27 mouse cellular contexts compared by ENCODE assay signal in genomic region chr9:96959469-96959868, GRCm38 (mm10). TPM values are rescaled to one million over a fixed set of nuclear protein-coding genes. Genes with fewer than 3 reads are reported as not detected.
DNase-seq lines count a peak whose midpoint lies in the region; ATAC-seq lines count a peak whose summit lies in the region.
"Had no signal": no experiment of that assay in that cellular context is flagged by ENCODE, and none has a peak within 500 bp of the region (broad histone marks: within the 10 kb centered on the region; RNA-seq: fewer than 3 reads in every experiment).

No protein-coding gene starts in this region.

- H3K27ac ChIP-seq in heart, embryonic 13.5 days (replicated peaks) = peak overlapping the region; percentile 97; the same call in 1 of the 2 replicates
- H3K27ac ChIP-seq in heart, embryonic 11.5 days (ENCODE audit: low read depth, low read length) = no peak overlapping the region
- peak overlapping the region; percentile 81 for H3K27ac ChIP-seq in kidney, embryonic 16.5 days (ENCODE audit: low read length)
- H3K27ac ChIP-seq: embryonic facial prominence, embryonic 13.5 days; forebrain, embryonic 13.5 days; hindbrain, embryonic 14.5 days; limb, embryonic 13.5 days; liver, embryonic 12.5 days; stomach, embryonic 15.5 days had no signal

- H3K4me3 ChIP-seq in heart, embryonic 13.5 days = no peak overlapping the region
- H3K4me3 ChIP-seq in heart, embryonic 11.5 days (ENCODE audit: low read depth, low read length) = no peak overlapping the region
- H3K4me3 ChIP-seq in kidney, embryonic 16.5 days (ENCODE audit: low read length) = no peak overlapping the region
- H3K4me3 ChIP-seq: embryonic facial prominence, embryonic 13.5 days; erythroblast, embryonic 14.5 days; forebrain, embryonic 13.5 days; limb, embryonic 13.5 days; liver, embryonic 12.5 days; megakaryocyte, embryonic 14.5 days; neural tube, embryonic 13.5 days; stomach, embryonic 15.5 days had no signal

- H3K4me1 ChIP-seq in heart, embryonic 13.5 days = peaks cover 94% of the 10 kb centered on the region
- peaks cover 71% of the 10 kb centered on the region for H3K4me1 ChIP-seq in heart, embryonic 11.5 days (ENCODE audit: control insufficient read depth, insufficient read depth, low read length)
- peaks cover 77% of the 10 kb centered on the region for H3K4me1 ChIP-seq in kidney, embryonic 16.5 days (ENCODE audit: insufficient read depth, low read length)
- H3K4me1 ChIP-seq: megakaryocyte, embryonic 14.5 days had no signal

- no peak for DNase-seq in kidney, postnatal 14 days
- peak; percentile 13 for DNase-seq in ES-CJ7 (ENCODE audit: low read depth, low spot score)
- no peak for DNase-seq in spleen, postnatal 14 days (ENCODE audit: low spot score in 2 of 2)
- DNase-seq: adrenal gland, postnatal 10 days; cerebellum, adult 8-10 months; cerebellum, postnatal 36 days; embryo, embryonic 11 days; gastrocnemius, postnatal 10 days; heart, adult 11 months; heart, postnatal 36 days; lung, adult 18-20 months; midbrain, embryonic 14.5 days had no signal

- no peak for ATAC-seq in heart, embryonic 13.5 days (ENCODE audit: extremely low read depth, insufficient number of reproducible peaks, low FRiP score, low TSS enrichment)
- ATAC-seq in heart, embryonic 11.5 days (replicated peaks; ENCODE audit: insufficient number of reproducible peaks, low FRiP score, low TSS enrichment) = no peak
- ATAC-seq in kidney, embryonic 16.5 days (ENCODE audit: low FRiP score, low TSS enrichment) = no peak
- peak; percentile 84 for ATAC-seq in megakaryocyte progenitor cell, adult 5-6 weeks (replicated peaks; ENCODE audit: poor library complexity)
- ATAC-seq: forebrain, embryonic 13.5 days; liver, embryonic 12.5 days had no signal

- H3K36me3 ChIP-seq in heart, embryonic 13.5 days = no peaks in the 10 kb centered on the region
- H3K36me3 ChIP-seq in heart, embryonic 11.5 days (ENCODE audit: control insufficient read depth, insufficient read depth, low read length) = no peaks in the 10 kb centered on the region
- no peaks in the 10 kb centered on the region for H3K36me3 ChIP-seq in kidney, embryonic 16.5 days (ENCODE audit: insufficient read depth, low read length)
- H3K36me3 ChIP-seq: embryonic facial prominence, embryonic 13.5 days; liver, embryonic 12.5 days; stomach, embryonic 15.5 days had no signal

- H3K4me2 ChIP-seq in heart, embryonic 13.5 days = no peak overlapping the region
- H3K4me2 ChIP-seq in heart, embryonic 11.5 days = no peak overlapping the region
- H3K4me2 ChIP-seq in kidney, embryonic 16.5 days (replicated peaks; ENCODE audit: low read depth, low read length) = no peak overlapping the region
- H3K4me2 ChIP-seq: embryonic facial prominence, embryonic 13.5 days; forebrain, embryonic 13.5 days; hindbrain, embryonic 14.5 days; limb, embryonic 13.5 days; liver, embryonic 12.5 days; neural tube, embryonic 13.5 days; stomach, embryonic 15.5 days had no signal

- no peaks in the 10 kb centered on the region for H3K27me3 ChIP-seq in heart, embryonic 13.5 days (replicated peaks)
- no peaks in the 10 kb centered on the region for H3K27me3 ChIP-seq in heart, embryonic 11.5 days (ENCODE audit: control insufficient read depth, insufficient read depth, low read length)
- H3K27me3 ChIP-seq in kidney, embryonic 16.5 days (ENCODE audit: insufficient read depth, low read length) = no peaks in the 10 kb centered on the region; the same call in 1 of the 2 replicates
- H3K27me3 ChIP-seq: embryonic facial prominence, embryonic 13.5 days; forebrain, embryonic 13.5 days; limb, embryonic 13.5 days; neural tube, embryonic 13.5 days; stomach, embryonic 15.5 days had no signal

- H3K9me3 ChIP-seq in heart, embryonic 13.5 days = no peaks in the 10 kb centered on the region
- no peaks in the 10 kb centered on the region for H3K9me3 ChIP-seq in heart, embryonic 11.5 days (replicated peaks; ENCODE audit: control insufficient read depth, low read length)
- no peaks in the 10 kb centered on the region for H3K9me3 ChIP-seq in kidney, embryonic 16.5 days (ENCODE audit: low read length)
- H3K9me3 ChIP-seq: embryonic facial prominence, embryonic 13.5 days; forebrain, embryonic 13.5 days; limb, embryonic 13.5 days; liver, embryonic 12.5 days; megakaryocyte, embryonic 14.5 days; neural tube, embryonic 13.5 days; stomach, embryonic 15.5 days had no signal

- no peak overlapping the region for H3K9ac ChIP-seq in heart, embryonic 13.5 days
- no peak overlapping the region for H3K9ac ChIP-seq in heart, embryonic 11.5 days (ENCODE audit: low read depth, low read length)
- no peak overlapping the region for H3K9ac ChIP-seq in kidney, embryonic 16.5 days (replicated peaks; ENCODE audit: low read length)
- H3K9ac ChIP-seq: embryonic facial prominence, embryonic 13.5 days; forebrain, embryonic 13.5 days; hindbrain, embryonic 14.5 days; limb, embryonic 13.5 days; liver, embryonic 12.5 days; neural tube, embryonic 13.5 days; stomach, embryonic 15.5 days had no signal

- WGBS in heart, embryonic 13.5 days = 80% methylated on average over 7 of the region's 7 CpGs
- 78% methylated on average over 7 of the region's 7 CpGs for WGBS in heart, embryonic 11.5 days (ENCODE audit: insufficient replicate concordance)
- WGBS in kidney, embryonic 16.5 days = 87% methylated on average over 7 of the region's 7 CpGs

RNA-seq across cellular contexts. Expression of gene Spsb4, which starts 59.2 kb away (rescaled TPM):
- polyA plus RNA-seq in heart, embryonic 13.5 days (2015; fragmentation: Nextera tagmentation; extraction: Ambion mirVana) = 55.5 and 61.4 TPM in 2 replicates
- polyA plus RNA-seq in heart, embryonic 11.5 days (2014; fragmentation: Nextera tagmentation; extraction: Ambion mirVana) = 42.0 and 48.3 TPM in 2 replicates
- polyA plus RNA-seq in kidney, embryonic 16.5 days (2015; fragmentation: Nextera tagmentation; extraction: Ambion mirVana) = 64.3 and 66.6 TPM in 2 replicates
- total RNA-seq in megakaryocyte progenitor cell, adult 5-6 weeks (2015) = 2.7 and 4.2 TPM in 2 replicates
- total RNA-seq in megakaryocyte progenitor cell, adult 5-6 weeks (2017) = 2.0 and 2.5 TPM in 2 replicates
- total RNA-seq: CH12.LX, MEL had no signal
